Mouse (Mus musculus) olfactory bulb, adult 2 months (tissue): ENCODE measurements around the gene Sclt1. TPM values are rescaled to one million over a fixed set of nuclear protein-coding genes. Genes with fewer than 3 reads are reported as not detected.

ENCODE experiments used
- H3K27ac ChIP-seq: fragments of 200-500 bp; 2 replicates; pipeline ENCODE4 v1.5.1; 2012; ENCODE audit warnings: low read depth, low read length; ENCODE audit not compliant: insufficient read depth
- H3K4me1 ChIP-seq: fragments of 200-500 bp; 2 replicates; pipeline ENCODE4 v1.6.1; 2012; ENCODE audit warnings: low read length; ENCODE audit not compliant: control insufficient read depth, insufficient read depth
- H3K4me3 ChIP-seq: fragments of 200-500 bp; 2 replicates; pipeline ENCODE4 v1.5.1; 2012; ENCODE audit warnings: mild to moderate bottlenecking, low read depth, low read length, moderate library complexity; ENCODE audit not compliant: insufficient read depth
- CTCF ChIP-seq: fragments of 200-500 bp; IDR thresholded peaks from 2 replicates; pipeline ENCODE4 v1.5.1; 2012; ENCODE audit warnings: low read depth, mild to moderate bottlenecking, low read length, moderate library complexity; ENCODE audit not compliant: insufficient read depth
- POLR2A ChIP-seq: fragments of 200-500 bp; IDR thresholded peaks from 2 replicates; pipeline ENCODE4 v1.6.1; 2012; ENCODE audit warnings: mild to moderate bottlenecking, low read depth, low read length, moderate library complexity; ENCODE audit not compliant: insufficient read depth
- WGBS: fragments of 180-500 bp; shearing (Covaris S2); methylation state at CpG from one replicate; pipeline ENCODE4 v1.1.7; 2018; 5-methylcytosine and 5-hydroxymethylcytosine counted together
- polyA plus RNA-seq: library from polyadenylated mRNA; stranded (reverse); fragments of >200 nt; gene quantifications from 2 replicates; pipeline ENCODE4 v1.2.4, GENCODE M21; 2012; ENCODE audit warnings: low replicate concordance; ENCODE audit not compliant: missing spikeins, insufficient read depth, insufficient read length

The Sclt1 gene
- polyA plus RNA-seq, 1 experiment = not detected

DNA sequence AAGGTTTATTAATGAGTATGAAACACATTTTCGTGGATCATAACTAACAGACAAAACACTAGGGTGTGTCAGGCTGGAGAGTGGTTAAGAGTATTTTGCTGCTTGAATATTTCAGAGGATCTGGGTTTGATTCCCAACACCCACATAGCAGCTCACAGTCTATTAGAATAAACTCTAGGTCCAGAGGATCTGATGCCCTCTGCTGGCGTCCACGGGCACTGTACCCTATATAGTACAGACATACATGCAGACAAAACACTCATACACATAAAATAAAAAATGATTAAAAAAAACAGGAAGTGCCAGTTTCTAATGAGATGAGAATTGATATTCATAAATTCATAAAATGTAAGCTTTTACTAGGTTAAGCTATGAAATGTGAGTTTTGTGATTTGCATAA lies 130.1 kb downstream of the Sclt1 start:
- H3K4me1 ChIP-seq = peaks cover 14% of the 10 kb centered on the region; the same call in 1 of the 2 replicates
- no peak overlapping the region for H3K4me3 ChIP-seq
- H3K27ac ChIP-seq = no peak overlapping the region
- WGBS = 99% methylated on average over 3 of the region's 3 CpGs
- TF ChIP-seq POLR2A (no peak), CTCF (no peak)

DNA sequence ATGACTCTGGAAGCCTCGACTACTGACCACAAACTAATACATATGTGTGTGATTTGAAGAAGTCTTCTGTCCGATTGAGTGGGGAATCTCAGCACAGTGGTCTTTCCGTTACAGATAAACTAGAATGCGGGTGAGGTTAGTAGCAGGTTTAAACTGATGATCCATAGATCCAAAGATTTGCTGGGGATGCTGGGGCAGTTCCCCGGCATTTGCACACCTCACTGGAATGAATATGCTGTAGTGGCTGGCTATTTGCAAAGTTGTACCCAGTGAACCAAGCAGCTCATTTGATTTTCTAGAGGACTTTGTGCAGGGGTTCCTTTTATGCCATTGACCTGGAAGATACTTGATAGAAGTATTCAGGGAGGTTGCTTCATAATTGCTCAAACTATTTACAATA lies 133.2 kb downstream of the Sclt1 start:
- TF ChIP-seq CTCF (no peak), POLR2A (no peak)
- H3K4me3 ChIP-seq = no peak overlapping the region
- 94% methylated on average over 5 of the region's 5 CpGs for WGBS
- no peak overlapping the region for H3K27ac ChIP-seq
- peaks cover 29% of the 10 kb centered on the region for H3K4me1 ChIP-seq

DNA sequence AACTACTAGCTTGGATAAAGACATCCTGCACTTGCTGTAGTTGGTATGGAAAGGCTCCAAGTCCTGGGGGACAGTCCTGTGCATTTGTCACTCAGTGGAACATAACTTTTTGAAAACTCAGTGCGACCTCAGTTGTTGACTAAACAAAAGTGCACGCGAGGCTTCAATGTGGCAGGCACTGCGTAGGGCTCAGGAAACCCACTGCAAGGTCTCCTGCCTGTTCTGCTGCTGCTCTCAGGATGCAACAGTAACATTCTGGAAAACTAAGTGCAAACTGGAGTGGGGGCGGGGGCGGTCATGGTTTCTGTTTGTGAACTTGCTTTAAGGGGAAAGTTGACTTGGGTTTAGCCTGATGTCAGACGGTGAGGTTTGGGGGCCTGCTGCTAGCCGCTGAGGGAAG lies 134.8 kb downstream of the Sclt1 start:
- WGBS = 82% methylated on average over 8 of the region's 8 CpGs
- TF ChIP-seq CTCF (no peak), POLR2A (no peak)

DNA sequence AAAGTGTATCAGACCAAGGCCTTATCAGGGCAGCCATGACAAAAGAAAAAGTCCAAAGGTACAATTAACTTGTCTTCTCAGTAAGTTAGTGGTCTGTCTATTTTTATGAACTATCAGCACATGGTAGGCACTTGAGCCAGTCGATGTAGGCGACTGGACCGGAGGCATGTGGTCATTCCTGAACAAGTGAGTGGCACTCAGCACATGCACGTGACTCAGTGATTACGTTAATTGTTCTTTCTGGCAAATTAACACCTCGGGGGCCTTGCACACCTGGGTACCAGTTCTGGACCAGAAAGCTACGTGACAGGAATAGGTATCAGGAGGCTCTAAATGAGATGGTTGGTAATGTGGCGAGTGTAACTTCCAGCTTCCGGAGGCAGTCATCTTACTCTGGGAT lies 135.3 kb downstream of the Sclt1 start:
- TF ChIP-seq POLR2A = no peak
- TF ChIP-seq CTCF = no peak
- Histone ChIP-seq H3K4me1 (peaks cover 36% of the 10 kb centered on the region), H3K27ac (no peak overlapping the region), H3K4me3 (no peak overlapping the region)
- WGBS = 80% methylated on average over 9 of the region's 9 CpGs

More for the DNA sequence above, 134.8 kb downstream of the Sclt1 start:
- Histone ChIP-seq H3K4me1 (peaks cover 36% of the 10 kb centered on the region), H3K4me3 (no peak overlapping the region), H3K27ac (no peak overlapping the region)

DNA sequence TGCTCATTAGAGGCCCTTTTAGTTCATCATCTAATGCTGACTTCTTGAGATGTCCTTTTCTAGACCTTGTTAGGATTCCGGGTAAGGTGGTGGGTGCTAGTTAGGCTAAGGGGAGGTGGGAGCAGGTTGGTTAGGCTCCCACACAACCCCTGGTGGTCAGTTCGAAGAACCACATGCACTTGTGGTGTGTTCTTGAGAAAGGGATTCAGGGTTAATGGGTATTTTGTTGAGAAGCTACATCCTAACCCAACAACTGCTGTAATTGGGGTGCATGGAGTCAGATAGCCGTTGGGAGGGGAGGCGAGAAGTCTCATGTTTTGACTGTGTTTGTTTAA lies 136.0 kb downstream of the Sclt1 start:
- 64% methylated on average over 4 of the region's 4 CpGs for WGBS
- TF ChIP-seq POLR2A = no peak
- TF ChIP-seq CTCF = no peak

DNA sequence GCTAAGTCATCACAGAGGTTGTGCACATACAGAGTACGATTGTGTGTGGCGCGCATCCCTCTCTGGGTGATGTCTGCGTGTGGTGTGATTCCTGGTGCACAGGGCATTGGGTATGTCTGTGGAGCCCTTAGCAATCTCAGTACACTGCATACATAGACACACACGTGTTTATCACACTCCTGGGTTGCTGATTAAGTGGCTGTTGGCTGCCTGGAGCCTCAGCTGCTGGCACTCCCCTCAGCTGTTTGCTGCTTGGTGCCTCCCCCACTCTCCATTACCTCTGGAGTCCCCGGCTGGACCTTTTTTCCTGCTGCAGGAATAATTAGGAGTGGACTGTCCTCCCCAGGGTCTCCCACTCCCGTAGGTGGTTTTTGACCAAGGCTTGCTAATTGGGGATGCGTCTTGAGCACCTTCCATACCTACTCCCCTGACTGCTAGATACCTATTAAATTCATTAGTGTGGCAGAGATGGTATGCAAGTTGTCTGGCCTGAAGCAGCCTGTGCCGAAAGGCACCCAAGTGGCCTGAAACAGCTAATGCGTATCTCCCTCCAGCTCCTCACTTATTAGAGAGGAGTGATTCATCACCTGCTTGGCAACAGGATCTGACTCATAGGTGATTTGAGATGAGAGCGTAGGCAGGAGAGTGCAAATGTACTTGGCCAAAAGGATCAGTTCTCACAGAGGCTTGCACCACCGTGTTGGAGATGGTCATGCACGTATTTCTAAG lies 136.5 kb downstream of the Sclt1 start:
- no peak for TF ChIP-seq CTCF
- no peak for TF ChIP-seq POLR2A
- 52% methylated on average over 13 of the region's 13 CpGs for WGBS
- Histone ChIP-seq H3K27ac (peak overlapping the region; percentile 26), H3K4me3 (no peak overlapping the region), H3K4me1 (peaks cover 36% of the 10 kb centered on the region)

More for the DNA sequence above, 136.0 kb downstream of the Sclt1 start:
- Histone ChIP-seq H3K4me1 (peaks cover 36% of the 10 kb centered on the region), H3K4me3 (no peak overlapping the region), H3K27ac (peak overlapping the region; percentile 26; the same call in 1 of the 2 replicates)

DNA sequence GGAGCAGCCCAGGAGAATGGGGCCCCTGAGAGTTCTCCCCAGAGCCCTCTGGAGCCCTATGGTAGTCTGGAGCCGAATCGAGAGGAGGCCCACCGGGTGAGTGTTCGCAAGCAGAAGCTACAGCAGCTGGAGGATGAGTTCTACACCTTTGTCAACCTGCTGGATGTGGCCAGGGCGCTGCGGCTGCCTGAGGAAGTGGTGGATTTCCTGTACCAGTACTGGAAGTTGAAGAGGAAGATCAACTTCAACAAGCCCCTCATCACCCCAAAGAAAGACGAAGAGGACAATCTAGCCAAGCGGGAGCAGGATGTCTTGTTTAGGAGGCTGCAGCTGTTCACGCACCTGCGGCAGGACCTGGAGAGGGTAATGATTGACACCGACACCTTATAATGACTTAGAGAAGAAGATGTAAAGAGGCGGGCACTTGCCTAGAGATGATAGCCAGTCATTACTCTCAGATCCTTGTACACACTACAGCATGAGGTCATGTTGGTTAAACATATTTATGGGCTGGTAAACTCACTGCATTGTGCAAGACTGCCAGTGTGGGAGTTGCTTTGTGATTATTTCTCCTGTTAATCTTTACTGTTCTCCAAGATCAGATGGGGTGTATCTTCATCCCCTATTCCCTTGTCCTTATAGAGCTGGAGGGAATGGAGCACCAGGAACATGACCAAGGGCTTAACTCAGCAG lies 137.5 kb downstream of the Sclt1 start:
- WGBS = 92% methylated on average over 12 of the region's 12 CpGs
- TF ChIP-seq CTCF (no peak), POLR2A (no peak)
- H3K4me3 ChIP-seq = no peak overlapping the region
- H3K27ac ChIP-seq = peak overlapping the region; percentile 42
- peaks cover 42% of the 10 kb centered on the region for H3K4me1 ChIP-seq

DNA sequence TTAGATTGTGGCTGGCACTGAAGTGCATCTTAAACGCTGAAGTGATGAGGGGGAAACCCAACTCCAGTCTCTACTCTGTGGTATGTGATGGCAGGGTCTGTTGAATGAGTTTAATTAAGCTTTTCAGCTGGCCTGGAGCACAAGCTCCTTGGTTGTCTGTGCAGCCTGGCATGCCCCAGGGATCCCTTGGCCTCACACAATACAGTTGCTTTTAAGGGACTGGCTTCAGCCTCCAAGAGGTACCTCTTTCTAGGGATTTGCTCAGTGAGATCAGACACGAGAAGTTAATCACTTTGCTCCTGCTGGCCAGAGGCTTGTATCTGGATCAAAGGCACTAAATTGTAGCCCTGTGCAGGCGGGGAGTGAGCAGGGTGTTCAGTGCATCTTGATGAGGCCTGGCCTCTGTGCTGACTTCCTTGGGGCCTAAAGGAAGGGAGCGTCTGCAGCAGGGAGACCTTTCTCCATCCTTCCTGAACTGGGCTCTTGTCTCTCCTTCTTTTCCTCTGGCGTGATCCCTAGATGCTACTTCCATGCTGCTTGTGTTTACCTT lies 138.8 kb downstream of the Sclt1 start:
- WGBS = 46% methylated on average over 5 of the region's 5 CpGs
- TF ChIP-seq POLR2A = no peak
- TF ChIP-seq CTCF = no peak
- Histone ChIP-seq H3K4me1 (peaks cover 51% of the 10 kb centered on the region), H3K27ac (peak overlapping the region; percentile 20; the same call in 1 of the 2 replicates), H3K4me3 (no peak overlapping the region)

DNA sequence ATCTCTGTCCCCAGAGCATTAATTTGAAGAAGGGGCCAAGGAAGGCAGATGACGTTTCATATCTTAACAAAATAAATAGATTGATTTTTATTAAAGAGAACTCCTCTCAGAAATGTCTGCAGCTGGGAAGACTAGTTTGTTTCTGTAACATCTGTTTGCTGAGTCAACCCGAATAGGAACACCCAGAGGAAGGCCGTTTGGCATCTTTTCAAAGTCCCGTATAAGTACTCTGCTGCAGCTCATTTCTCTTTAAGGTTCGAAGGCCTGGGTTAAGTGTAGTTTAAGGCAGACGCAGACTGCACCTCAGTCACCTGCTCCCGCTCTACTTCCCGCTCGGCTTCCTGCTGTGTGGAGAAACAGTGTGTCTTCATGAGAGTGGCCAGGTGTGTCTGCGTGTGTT lies 139.4 kb downstream of the Sclt1 start:
- WGBS = 34% methylated on average over 10 of the region's 10 CpGs
- Histone ChIP-seq H3K4me3 (no peak overlapping the region), H3K27ac (0 out of 2 replicates have a peak overlapping the region, but pooled peaks have one; percentile 20), H3K4me1 (peaks cover 56% of the 10 kb centered on the region)
- TF ChIP-seq POLR2A (no peak), CTCF (no peak)
